Mouse (Mus musculus) erythroblast, embryonic 14.5 days (primary cell): Measurements from ENCODE around the gene Tes3-ps.

ENCODE experiments used
- GATA1 ChIP-seq: IDR thresholded peaks from 2 replicates; pipeline ENCODE4 v1.6.1; 2012; ENCODE audit warnings: low read length, inconsistent platforms, mixed read lengths
- TAL1 ChIP-seq: IDR thresholded peaks from 3 replicates; pipeline ENCODE4 v1.6.1; 2012; ENCODE audit warnings: low read length, inconsistent platforms, mixed read lengths

DNA sequence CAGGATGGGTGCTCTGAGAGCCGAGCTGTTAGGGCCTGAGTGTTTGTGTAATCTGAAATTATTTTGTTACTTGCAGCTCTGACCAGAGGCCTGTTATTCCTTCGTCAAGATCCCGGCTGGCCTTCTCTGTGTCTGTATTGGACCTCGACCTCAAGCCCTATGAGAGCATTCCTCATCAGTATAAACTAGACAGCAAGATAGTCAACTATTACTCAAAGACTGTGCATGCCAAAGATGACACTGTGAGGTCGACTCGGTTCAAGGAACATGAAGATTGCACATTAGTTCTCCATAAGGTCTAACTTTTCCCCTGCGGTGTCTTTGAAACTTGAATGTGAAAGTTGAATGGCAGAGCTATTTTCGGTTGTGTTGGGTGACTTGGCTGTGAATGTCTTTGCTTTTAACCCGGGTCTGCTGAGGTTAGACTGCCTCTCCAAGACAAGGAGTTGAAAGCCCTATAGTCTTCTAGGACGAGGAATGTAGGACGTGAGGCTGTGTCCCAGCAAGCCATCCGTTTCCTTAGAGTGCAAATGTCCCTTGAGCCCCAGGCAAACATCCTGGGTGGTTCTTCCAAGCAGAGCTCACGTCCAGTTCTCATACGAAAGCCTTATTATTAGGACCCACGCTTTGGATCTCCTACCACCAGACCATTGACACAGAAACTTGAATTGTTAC, 31.5 kb upstream of the Tes3-ps start:
- TF ChIP-seq GATA1: no peak
- TF ChIP-seq TAL1: no peak
